Mouse (Mus musculus) olfactory bulb, adult 2 months (tissue): ENCODE results near the gene Mtrex.

Experiments
- CTCF ChIP-seq: fragments of 200-500 bp; IDR thresholded peaks from 2 replicates; pipeline ENCODE4 v1.5.1; 2012; ENCODE audit warnings: low read depth, mild to moderate bottlenecking, low read length, moderate library complexity; ENCODE audit not compliant: insufficient read depth
- POLR2A ChIP-seq: fragments of 200-500 bp; IDR thresholded peaks from 2 replicates; pipeline ENCODE4 v1.6.1; 2012; ENCODE audit warnings: mild to moderate bottlenecking, low read depth, low read length, moderate library complexity; ENCODE audit not compliant: insufficient read depth

DNA sequence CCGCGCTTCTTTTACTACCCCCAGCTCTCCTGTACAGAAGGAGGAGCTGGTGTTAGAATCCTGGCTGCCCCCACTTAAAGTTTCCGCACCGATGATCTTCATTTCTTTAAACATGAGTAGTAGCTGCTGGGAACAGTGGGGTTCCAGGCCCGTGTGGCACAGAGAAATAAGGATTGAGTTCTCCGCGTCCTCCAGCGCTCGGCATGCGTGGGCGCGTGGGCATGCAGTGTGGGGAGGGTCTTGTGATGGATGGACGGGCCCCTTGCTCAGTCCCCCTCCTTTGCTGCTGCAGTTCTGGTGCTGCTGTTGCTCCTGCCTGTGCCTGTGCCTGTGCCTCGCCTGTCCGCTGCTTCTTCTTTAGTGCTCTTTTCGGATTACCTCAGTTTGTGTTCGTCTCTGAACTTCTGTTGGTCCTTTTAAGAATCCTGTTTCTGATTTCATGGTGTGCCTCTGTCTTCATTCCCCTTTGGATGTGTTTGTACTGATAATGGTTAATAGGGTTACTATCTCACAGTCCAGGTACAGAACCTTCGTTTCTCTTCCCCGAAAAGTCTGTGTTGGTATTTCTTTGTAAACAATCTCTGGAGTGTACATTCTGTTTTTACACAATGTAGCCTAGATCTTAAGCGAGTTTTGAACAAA lies 93.8 kb downstream of the Mtrex start:
- TF ChIP-seq CTCF (no peak), POLR2A (no peak)
